Mouse (Mus musculus) bone marrow macrophage, adult 2 months (primary cell): ENCODE results near the gene Cdc14b.

Source experiments
- CTCF ChIP-seq: IDR thresholded peaks from 2 replicates; pipeline ENCODE4 v1.5.1; 2012; ENCODE audit warnings: low read depth, mild to moderate bottlenecking, low read length, moderate library complexity
- POLR2A ChIP-seq: IDR thresholded peaks from 2 replicates; pipeline ENCODE4 v1.6.1; 2012; ENCODE audit warnings: mild to moderate bottlenecking, low read depth, low read length, borderline replicate concordance

DNA sequence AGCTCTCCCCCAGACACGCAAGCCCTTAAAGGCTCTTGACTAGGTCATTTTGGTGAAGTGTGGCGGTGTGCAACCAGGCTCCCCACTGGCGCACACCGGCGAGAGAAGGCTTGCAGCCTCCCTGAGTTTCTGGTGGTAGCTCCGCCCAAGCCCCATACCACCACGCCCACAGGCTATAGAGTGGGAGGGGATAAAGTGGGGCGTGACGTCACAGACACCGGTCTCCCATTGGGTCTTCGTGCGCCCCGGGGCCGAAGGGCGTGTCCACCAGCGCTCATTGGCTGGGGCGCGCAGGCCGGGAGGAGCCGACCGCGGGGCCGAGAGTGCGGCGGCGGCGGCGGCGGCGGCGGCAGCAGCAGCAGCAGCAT is 113.6 kb downstream of the Cdc14b start, which contains the start of gene Habp4:
- TF ChIP-seq CTCF (no peak), POLR2A (no peak)
